Mouse (Mus musculus): ENCODE data around the gene Rdh5. TPM values are rescaled to one million over a fixed set of nuclear protein-coding genes. Genes with fewer than 3 reads are reported as not detected.

Gene Rdh5
- polyA plus RNA-seq, 1 experiment from 2014 or later: 11.5 TPM

DNA sequence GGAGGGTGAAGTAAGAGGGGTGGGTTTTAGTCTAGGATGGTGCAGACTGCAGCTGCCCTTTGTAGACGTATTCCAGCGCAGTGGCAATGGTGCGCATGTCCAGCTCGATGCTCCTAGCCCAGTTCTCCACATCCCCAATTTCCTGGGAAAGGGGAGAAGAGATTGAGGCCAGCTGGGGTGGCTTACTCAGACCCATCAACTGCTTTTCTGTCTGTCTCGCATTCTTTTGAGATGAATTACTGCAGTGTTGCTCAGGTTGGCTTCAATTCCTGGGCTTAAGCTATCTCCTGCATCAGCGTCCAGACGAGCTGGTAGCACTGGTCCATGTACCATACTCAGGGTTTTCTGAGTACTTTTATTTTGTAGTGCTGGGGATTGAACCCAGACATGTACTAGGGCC is 2.7 kb downstream of the Rdh5 start:
- WGBS: 77% methylated on average over 7 of the region's 7 CpGs
- H3K27me3 ChIP-seq (ENCODE audit: control insufficient read depth, insufficient read depth, low read length): no peaks in the 10 kb centered on the region

DNA sequence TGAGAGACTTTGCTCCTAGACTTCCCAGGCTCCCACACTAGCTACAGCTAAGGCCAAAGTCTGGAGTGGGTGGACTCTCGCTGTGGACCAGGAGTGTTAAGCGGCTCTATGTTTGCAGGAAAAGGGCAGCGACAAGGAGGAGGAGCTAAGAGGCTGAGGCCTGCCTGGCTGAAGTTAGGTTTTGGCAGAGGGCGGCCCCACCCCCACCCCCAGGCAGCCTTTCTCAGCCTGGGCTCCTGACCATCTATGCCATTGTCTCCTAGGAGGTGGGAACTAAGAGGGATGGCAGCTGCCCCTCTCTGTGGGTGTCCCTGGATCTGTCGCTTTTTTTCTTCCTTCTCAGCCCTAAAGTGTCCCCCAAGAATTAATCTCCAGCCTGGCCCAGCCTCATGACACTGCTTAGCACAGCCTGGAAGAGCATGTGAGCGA is 3.5 kb downstream of the Rdh5 start:
- 27% methylated on average over 6 of the region's 6 CpGs for WGBS
- H3K4me1 ChIP-seq (ENCODE audit: control insufficient read depth in 2 of 2, insufficient read depth in 2 of 2, low read length in 2 of 2): peaks cover 18 to 37% of the 10 kb centered on the region in 2 experiments
- H3K9me3 ChIP-seq (ENCODE audit: control insufficient read depth, low read length): no peaks in the 10 kb centered on the region
- peaks cover 41% of the 10 kb centered on the region for H3K36me3 ChIP-seq (ENCODE audit: control insufficient read depth, insufficient read depth, low read length)
- H3K4me2 ChIP-seq (ENCODE audit: low read length): no peak overlapping the region
- no peak for ATAC-seq (ENCODE audit: insufficient number of reproducible peaks, insufficient read depth, low FRiP score, low read depth)
- H3K4me3 ChIP-seq (ENCODE audit: control insufficient read depth in 1 of 2, insufficient read depth in 1 of 2, low read depth in 1 of 2, low read length in 2 of 2): no peak overlapping the region
- peak overlapping the region in 1 of 2 experiments; percentile 45; a peak in 2 of 4 replicates for H3K27ac ChIP-seq (replicated peaks in 1 of 2; ENCODE audit: control insufficient read depth in 1 of 2, insufficient read depth in 1 of 2, low read depth in 2 of 2, low read length in 2 of 2)
- peak overlapping the region; percentile 4; the same call in 1 of the 2 replicates for H3K9ac ChIP-seq (ENCODE audit: low read length)
- H3K27me3 ChIP-seq (ENCODE audit: control insufficient read depth, insufficient read depth, low read length): no peaks in the 10 kb centered on the region

More for the DNA sequence above, 2.7 kb downstream of the Rdh5 start:
- peaks cover 34% of the 10 kb centered on the region for H3K36me3 ChIP-seq (ENCODE audit: control insufficient read depth, insufficient read depth, low read length)
- H3K4me3 ChIP-seq (ENCODE audit: control insufficient read depth in 1 of 2, insufficient read depth in 1 of 2, low read depth in 1 of 2, low read length in 2 of 2): no peak overlapping the region
- no peaks in the 10 kb centered on the region for H3K9me3 ChIP-seq (ENCODE audit: control insufficient read depth, low read length)
- peaks cover 18 to 37% of the 10 kb centered on the region in 2 experiments for H3K4me1 ChIP-seq (ENCODE audit: control insufficient read depth in 2 of 2, insufficient read depth in 2 of 2, low read length in 2 of 2)
- no peak for ATAC-seq (ENCODE audit: insufficient number of reproducible peaks, insufficient read depth, low FRiP score, low read depth)
- H3K27ac ChIP-seq (replicated peaks in 1 of 2; ENCODE audit: control insufficient read depth in 1 of 2, insufficient read depth in 1 of 2, low read depth in 2 of 2, low read length in 2 of 2): peak overlapping the region in 1 of 2 experiments; percentile 45; a peak in 3 of 4 replicates
- H3K4me2 ChIP-seq (ENCODE audit: low read length): no peak overlapping the region
- 0 out of 2 replicates have a peak overlapping the region, but pooled peaks have one; percentile 4 for H3K9ac ChIP-seq (ENCODE audit: low read length)

DNA sequence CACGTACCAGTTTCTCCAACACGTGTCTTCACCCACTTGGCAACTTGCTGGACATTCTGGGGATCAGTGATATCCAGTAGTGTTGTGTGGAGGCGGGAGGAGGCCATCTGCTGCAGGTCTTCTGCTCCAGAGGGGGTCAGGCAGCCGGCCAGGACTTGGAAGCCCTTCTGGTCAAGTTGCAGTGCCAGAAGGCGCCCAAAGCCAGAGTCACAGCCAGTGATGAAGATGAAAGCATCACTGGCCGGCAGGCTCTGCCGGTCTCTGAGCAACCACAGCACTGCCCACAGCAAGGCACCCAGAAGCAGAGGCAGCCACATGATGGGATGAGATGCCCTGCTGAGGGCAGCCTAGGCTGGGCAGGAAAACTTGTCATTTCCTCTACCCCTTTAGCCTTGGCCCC is 4.4 kb downstream of the Rdh5 start:
- Histone ChIP-seq H3K4me1 (ENCODE audit: control insufficient read depth in 2 of 2, insufficient read depth in 2 of 2, low read length in 2 of 2) (peaks cover 12 to 38% of the 10 kb centered on the region in 2 experiments), H3K9ac (ENCODE audit: low read length) (no peak overlapping the region), H3K27me3 (ENCODE audit: control insufficient read depth, insufficient read depth, low read length) (no peaks in the 10 kb centered on the region), H3K9me3 (ENCODE audit: control insufficient read depth, low read length) (no peaks in the 10 kb centered on the region), H3K27ac (replicated peaks in 1 of 2; ENCODE audit: control insufficient read depth in 1 of 2, insufficient read depth in 1 of 2, low read depth in 2 of 2, low read length in 2 of 2) (no peak overlapping the region), H3K4me3 (ENCODE audit: control insufficient read depth in 1 of 2, insufficient read depth in 1 of 2, low read depth in 1 of 2, low read length in 2 of 2) (no peak overlapping the region), H3K4me2 (ENCODE audit: low read length) (no peak overlapping the region), H3K36me3 (ENCODE audit: control insufficient read depth, insufficient read depth, low read length) (peaks cover 51% of the 10 kb centered on the region)
- 62% methylated on average over 7 of the region's 7 CpGs for WGBS
- ATAC-seq (ENCODE audit: insufficient number of reproducible peaks, insufficient read depth, low FRiP score, low read depth): no peak

DNA sequence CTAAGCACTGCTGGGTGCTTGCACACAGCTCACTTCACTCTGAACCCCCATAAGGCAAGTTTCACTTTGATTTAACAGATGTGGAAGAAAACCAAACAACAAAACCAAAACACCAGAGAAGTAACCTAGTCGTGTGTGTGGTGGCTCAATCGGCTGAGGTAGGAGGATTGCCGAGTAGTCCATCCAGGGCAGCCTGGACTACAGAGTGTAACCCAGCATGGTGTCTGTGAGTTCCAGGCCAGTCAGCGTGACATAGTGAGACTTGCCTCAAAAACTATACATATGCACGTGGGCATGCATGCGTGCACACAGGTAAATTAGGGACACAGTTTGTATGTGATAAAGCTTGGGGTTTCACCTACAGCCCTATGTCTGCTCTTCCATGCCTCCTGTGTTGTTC is 5.3 kb downstream of the Rdh5 start:
- ATAC-seq (ENCODE audit: insufficient number of reproducible peaks, insufficient read depth, low FRiP score, low read depth): no peak
- no peak overlapping the region for H3K4me3 ChIP-seq (ENCODE audit: control insufficient read depth in 1 of 2, insufficient read depth in 1 of 2, low read depth in 1 of 2, low read length in 2 of 2)
- 84% methylated on average over 6 of the region's 6 CpGs for WGBS

DNA sequence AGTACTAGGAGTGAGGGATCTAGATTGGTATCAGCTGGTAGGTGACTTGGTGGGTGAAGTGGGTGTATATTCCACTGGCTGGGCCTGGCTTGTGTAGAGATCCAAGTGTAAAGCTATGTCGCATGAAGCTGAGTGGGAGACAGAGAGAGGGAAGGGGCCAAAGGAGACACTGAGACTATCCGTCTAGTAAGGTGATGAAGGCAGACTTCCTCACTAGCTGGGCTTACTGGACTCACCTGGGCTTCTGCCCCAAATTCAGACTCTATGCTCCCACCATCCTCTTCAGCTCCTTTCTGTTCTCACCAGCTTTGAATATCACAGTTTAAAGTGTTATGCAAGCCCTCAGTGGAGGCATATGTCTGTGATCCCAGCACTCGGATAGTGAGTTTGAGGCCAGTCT is 6.0 kb downstream of the Rdh5 start:
- Histone ChIP-seq H3K4me1 (ENCODE audit: control insufficient read depth in 2 of 2, insufficient read depth in 2 of 2, low read length in 2 of 2) (peaks cover 1 to 31% of the 10 kb centered on the region in 2 experiments; a peak in 3 of 4 replicates), H3K27me3 (ENCODE audit: control insufficient read depth, insufficient read depth, low read length) (no peaks in the 10 kb centered on the region), H3K27ac (replicated peaks in 1 of 2; ENCODE audit: control insufficient read depth in 1 of 2, insufficient read depth in 1 of 2, low read depth in 2 of 2, low read length in 2 of 2) (no peak overlapping the region), H3K9ac (ENCODE audit: low read length) (no peak overlapping the region), H3K4me2 (ENCODE audit: low read length) (no peak overlapping the region), H3K36me3 (ENCODE audit: control insufficient read depth, insufficient read depth, low read length) (peaks cover 64% of the 10 kb centered on the region), H3K9me3 (ENCODE audit: control insufficient read depth, low read length) (no peaks in the 10 kb centered on the region), H3K4me3 (ENCODE audit: control insufficient read depth in 1 of 2, insufficient read depth in 1 of 2, low read depth in 1 of 2, low read length in 2 of 2) (no peak overlapping the region)
- ATAC-seq (ENCODE audit: insufficient number of reproducible peaks, insufficient read depth, low FRiP score, low read depth): no peak
- WGBS: 88% methylated on average over 3 of the region's 3 CpGs

More for the DNA sequence above, 5.3 kb downstream of the Rdh5 start:
- Histone ChIP-seq H3K9me3 (ENCODE audit: control insufficient read depth, low read length) (no peaks in the 10 kb centered on the region), H3K36me3 (ENCODE audit: control insufficient read depth, insufficient read depth, low read length) (peaks cover 57% of the 10 kb centered on the region), H3K9ac (ENCODE audit: low read length) (no peak overlapping the region), H3K27me3 (ENCODE audit: control insufficient read depth, insufficient read depth, low read length) (no peaks in the 10 kb centered on the region), H3K27ac (replicated peaks in 1 of 2; ENCODE audit: control insufficient read depth in 1 of 2, insufficient read depth in 1 of 2, low read depth in 2 of 2, low read length in 2 of 2) (no peak overlapping the region), H3K4me1 (ENCODE audit: control insufficient read depth in 2 of 2, insufficient read depth in 2 of 2, low read length in 2 of 2) (peaks cover 8 to 39% of the 10 kb centered on the region in 2 experiments), H3K4me2 (ENCODE audit: low read length) (no peak overlapping the region)

DNA sequence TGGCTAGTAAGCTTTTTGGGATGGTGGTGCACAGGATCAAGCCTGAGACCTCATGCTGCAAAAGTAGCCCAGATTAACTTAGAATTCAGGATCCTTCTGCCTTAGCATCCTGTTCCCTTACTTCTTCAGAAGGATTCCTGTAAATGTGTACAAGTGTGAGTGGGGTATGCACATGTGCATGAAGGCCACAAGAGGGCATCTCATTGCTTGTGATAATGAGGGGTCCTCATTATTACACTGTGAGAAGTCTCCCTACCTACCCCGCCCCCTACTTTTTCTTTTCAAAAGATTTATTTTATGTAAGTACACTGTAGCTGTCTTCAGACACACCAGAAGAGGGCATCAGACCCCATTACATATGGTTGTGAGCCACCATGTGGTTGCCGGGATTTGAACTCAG is 7.1 kb downstream of the Rdh5 start:
- H3K27me3 ChIP-seq (ENCODE audit: control insufficient read depth, insufficient read depth, low read length): no peaks in the 10 kb centered on the region
- peaks cover 70% of the 10 kb centered on the region for H3K36me3 ChIP-seq (ENCODE audit: control insufficient read depth, insufficient read depth, low read length)
- H3K9ac ChIP-seq (ENCODE audit: low read length): no peak overlapping the region
- WGBS: 84% methylated on average over 2 of the region's 2 CpGs
- H3K4me3 ChIP-seq (ENCODE audit: control insufficient read depth in 1 of 2, insufficient read depth in 1 of 2, low read depth in 1 of 2, low read length in 2 of 2): no peak overlapping the region
- H3K4me2 ChIP-seq (ENCODE audit: low read length): no peak overlapping the region
- H3K27ac ChIP-seq (replicated peaks in 1 of 2; ENCODE audit: control insufficient read depth in 1 of 2, insufficient read depth in 1 of 2, low read depth in 2 of 2, low read length in 2 of 2): no peak overlapping the region
- H3K9me3 ChIP-seq (ENCODE audit: control insufficient read depth, low read length): no peaks in the 10 kb centered on the region
- no peak for ATAC-seq (ENCODE audit: insufficient number of reproducible peaks, insufficient read depth, low FRiP score, low read depth)
- peaks cover 6 to 35% of the 10 kb centered on the region in 2 experiments; a peak in 2 of 4 replicates for H3K4me1 ChIP-seq (ENCODE audit: control insufficient read depth in 2 of 2, insufficient read depth in 2 of 2, low read length in 2 of 2)

DNA sequence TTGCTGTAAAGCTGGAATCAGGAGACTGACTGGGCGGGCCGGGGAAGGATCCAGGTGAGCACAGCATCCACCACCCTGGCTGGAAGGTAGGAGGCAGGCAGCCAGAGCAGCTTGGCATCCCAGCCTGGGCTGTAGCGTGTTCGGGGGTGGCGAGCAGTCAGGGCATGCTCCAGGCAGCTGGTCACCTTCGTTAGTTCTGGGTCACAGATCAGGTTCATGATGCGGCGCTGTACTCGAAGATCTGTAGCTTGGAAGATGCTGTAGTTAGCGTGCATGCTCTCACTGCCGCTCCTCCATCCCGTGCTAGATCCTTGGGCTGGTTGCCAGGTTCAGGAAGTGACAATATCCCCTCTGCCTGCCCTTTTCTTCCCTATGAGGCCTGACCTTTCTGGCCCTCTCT is 9.0 kb downstream of the Rdh5 start:
- ATAC-seq (ENCODE audit: insufficient number of reproducible peaks, insufficient read depth, low FRiP score, low read depth): no peak
- H3K9ac ChIP-seq (ENCODE audit: low read length): no peak overlapping the region

DNA sequence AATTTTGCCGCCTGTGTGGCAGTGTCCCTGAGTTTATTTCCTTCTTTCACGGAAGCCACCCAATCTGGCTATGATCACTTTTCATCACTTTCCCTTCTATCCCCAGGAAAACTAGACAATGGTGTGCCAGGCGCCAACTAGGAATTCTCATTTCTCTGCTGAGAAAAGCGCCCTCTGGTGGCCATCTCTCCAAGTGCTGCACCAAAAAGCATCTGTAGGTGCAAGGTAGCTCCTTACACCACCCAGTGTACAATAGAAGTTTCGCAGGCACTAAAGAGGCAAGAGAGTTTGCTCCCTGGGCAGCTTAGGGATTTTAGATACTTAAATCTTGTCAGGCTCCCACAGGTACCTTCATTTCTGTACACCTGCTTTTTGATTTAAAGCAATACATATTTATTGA is 9.5 kb downstream of the Rdh5 start:
- H3K4me2 ChIP-seq (ENCODE audit: low read length): no peak overlapping the region
- no peak for ATAC-seq (ENCODE audit: insufficient number of reproducible peaks, insufficient read depth, low FRiP score, low read depth)
- no peaks in the 10 kb centered on the region for H3K27me3 ChIP-seq (ENCODE audit: control insufficient read depth, insufficient read depth, low read length)
- peaks cover 62% of the 10 kb centered on the region for H3K36me3 ChIP-seq (ENCODE audit: control insufficient read depth, insufficient read depth, low read length)
- H3K4me3 ChIP-seq (ENCODE audit: control insufficient read depth in 1 of 2, insufficient read depth in 1 of 2, low read depth in 1 of 2, low read length in 2 of 2): no peak overlapping the region
- no peak overlapping the region for H3K9ac ChIP-seq (ENCODE audit: low read length)
- H3K4me1 ChIP-seq (ENCODE audit: control insufficient read depth in 2 of 2, insufficient read depth in 2 of 2, low read length in 2 of 2): peaks cover 11 to 31% of the 10 kb centered on the region in 2 experiments
- no peaks in the 10 kb centered on the region for H3K9me3 ChIP-seq (ENCODE audit: control insufficient read depth, low read length)
- no peak overlapping the region for H3K27ac ChIP-seq (replicated peaks in 1 of 2; ENCODE audit: control insufficient read depth in 1 of 2, insufficient read depth in 1 of 2, low read depth in 2 of 2, low read length in 2 of 2)
- 6% methylated on average over 5 of the region's 5 CpGs for WGBS

More for the DNA sequence above, 9.0 kb downstream of the Rdh5 start:
- H3K9me3 ChIP-seq (ENCODE audit: control insufficient read depth, low read length): no peaks in the 10 kb centered on the region
- 84% methylated on average over 12 of the region's 12 CpGs for WGBS
- H3K4me2 ChIP-seq (ENCODE audit: low read length): no peak overlapping the region
- no peak overlapping the region for H3K27ac ChIP-seq (replicated peaks in 1 of 2; ENCODE audit: control insufficient read depth in 1 of 2, insufficient read depth in 1 of 2, low read depth in 2 of 2, low read length in 2 of 2)
- peaks cover 11 to 33% of the 10 kb centered on the region in 2 experiments for H3K4me1 ChIP-seq (ENCODE audit: control insufficient read depth in 2 of 2, insufficient read depth in 2 of 2, low read length in 2 of 2)
- H3K27me3 ChIP-seq (ENCODE audit: control insufficient read depth, insufficient read depth, low read length): no peaks in the 10 kb centered on the region
- no peak overlapping the region for H3K4me3 ChIP-seq (ENCODE audit: control insufficient read depth in 1 of 2, insufficient read depth in 1 of 2, low read depth in 1 of 2, low read length in 2 of 2)
- H3K36me3 ChIP-seq (ENCODE audit: control insufficient read depth, insufficient read depth, low read length): peaks cover 65% of the 10 kb centered on the region
